Mouse (Mus musculus) forebrain, embryonic 14.5 days (tissue): ENCODE measurements at regions not wholly inside any gene's neighbourhood (a gene's known extent, or its start where the extent isn't known, plus 50 kb on each side); places are given as distances from the start of the nearest gene placed in this dataset.
A peak's percentile ranks its signal among the peaks of the same experiment; 100 is the strongest.

Experiments
- ATAC-seq: fragments of 200-750 bp; cut with Nextera tagmentation; 2 replicates; pipeline ENCODE4 v1.8.0; 2017; ENCODE audit warnings: mild to moderate bottlenecking, moderate library complexity
- DNase-seq: peaks from one replicate; pipeline ENCODE4 v3.0.0-alpha.2; 2015; ENCODE audit warnings: low spot score
- H3K27ac ChIP-seq: fragments of 300-500 bp; sonication (generic); 2 replicates; pipeline ENCODE4 v1.5.1; 2014; ENCODE audit warnings: low read depth, mild to moderate bottlenecking, control low read depth, low read length, moderate library complexity
- H3K27me3 ChIP-seq: fragments of 300-500 bp; sonication (generic); replicated peaks from 2 replicates; pipeline ENCODE4 v1.6.1; 2014; ENCODE audit warnings: low read length, control low read depth, mixed read lengths; ENCODE audit not compliant: control insufficient read depth, insufficient read depth
- H3K36me3 ChIP-seq: fragments of 300-500 bp; sonication (generic); 2 replicates; pipeline ENCODE4 v1.6.1; 2014; ENCODE audit warnings: low read length, control low read depth; ENCODE audit not compliant: control insufficient read depth, insufficient read depth
- H3K4me1 ChIP-seq: fragments of 300-500 bp; sonication (generic); 2 replicates; pipeline ENCODE4 v1.6.1; 2014; ENCODE audit warnings: antibody characterized with exemption, low read length, control low read depth; ENCODE audit not compliant: control insufficient read depth, insufficient read depth
- H3K4me2 ChIP-seq: fragments of 300-500 bp; sonication (generic); 2 replicates; pipeline ENCODE4 v1.6.1; 2014; ENCODE audit warnings: mild to moderate bottlenecking, control low read depth, low read length
- H3K4me3 ChIP-seq: fragments of 300-500 bp; sonication (generic); 2 replicates; pipeline ENCODE4 v1.5.1; 2014; ENCODE audit warnings: low read depth, low read length, control low read depth
- H3K9ac ChIP-seq: fragments of 300-500 bp; sonication (generic); 2 replicates; pipeline ENCODE4 v1.6.1; 2014; ENCODE audit warnings: mild to moderate bottlenecking, low read length, control low read depth, moderate library complexity
- H3K9me3 ChIP-seq: fragments of 300-500 bp; sonication (generic); replicated peaks from 2 replicates; pipeline ENCODE4 v1.6.1; 2016; ENCODE audit warnings: low read length, control low read depth, mixed read lengths; ENCODE audit not compliant: control insufficient read depth
- WGBS: fragments of 180-500 bp; shearing (Covaris S2); extraction: QIAGEN DNeasy Blood & Tissue Kit; methylation state at CpG from one replicate; pipeline ENCODE4 v1.1.7; 2014; 5-methylcytosine and 5-hydroxymethylcytosine counted together

GRCm38 (mm10) chr4:70010466-70010865 lies 399.8 kb downstream of the Cdk5rap2 start:
- no peak overlapping the region for H3K9ac ChIP-seq
- H3K27me3 ChIP-seq: no peaks in the 10 kb centered on the region
- no peak overlapping the region for H3K4me2 ChIP-seq
- H3K4me1 ChIP-seq: no peaks in the 10 kb centered on the region
- peak; percentile 40 for DNase-seq
- H3K27ac ChIP-seq: no peak overlapping the region
- H3K4me3 ChIP-seq: no peak overlapping the region
- no peaks in the 10 kb centered on the region for H3K9me3 ChIP-seq
- whole genome bisulfite sequencing: 14% methylated on average over 1 of the region's 1 CpGs
- peak; percentile 58 for ATAC-seq
- H3K36me3 ChIP-seq: no peaks in the 10 kb centered on the region

- Histone ChIP-seq H3K36me3 (no peaks in the 10 kb centered on the region), H3K27me3 (no peaks in the 10 kb centered on the region), H3K9me3 (no peaks in the 10 kb centered on the region; the same call in 1 of the 2 replicates), H3K4me2 (no peak overlapping the region), H3K9ac (no peak overlapping the region), H3K4me1 (no peaks in the 10 kb centered on the region), H3K27ac (no peak overlapping the region), H3K4me3 (no peak overlapping the region)
- DNase-seq (no peak), ATAC-seq (no peak)
Observed at GRCm38 (mm10) chr4:70004966-70005365, 405.3 kb downstream of the Cdk5rap2 start.

GRCm38 (mm10) chr4:69993226-69993625 lies 417.0 kb downstream of the Cdk5rap2 start:
- H3K4me3 ChIP-seq: no peak overlapping the region
- ATAC-seq (no peak), DNase-seq (no peak)
- H3K27me3 ChIP-seq: no peaks in the 10 kb centered on the region
- no peaks in the 10 kb centered on the region for H3K36me3 ChIP-seq
- no peak overlapping the region for H3K4me2 ChIP-seq
- no peak overlapping the region for H3K27ac ChIP-seq
- WGBS: 94% methylated on average over 3 of the region's 3 CpGs
- no peak overlapping the region for H3K9ac ChIP-seq
- H3K4me1 ChIP-seq: no peaks in the 10 kb centered on the region
- no peaks in the 10 kb centered on the region for H3K9me3 ChIP-seq

GRCm38 (mm10) chr4:69974208-69974607 lies 436.0 kb downstream of the Cdk5rap2 start:
- H3K9ac ChIP-seq: no peak overlapping the region
- H3K4me3 ChIP-seq: no peak overlapping the region
- H3K27ac ChIP-seq: no peak overlapping the region
- H3K27me3 ChIP-seq: no peaks in the 10 kb centered on the region; the same call in 1 of the 2 replicates
- DNase-seq (peak; percentile 44), ATAC-seq (peak; percentile 68; the same call in 1 of the 2 replicates)
- 10% methylated on average over 2 of the region's 2 CpGs for WGBS
- H3K36me3 ChIP-seq: no peaks in the 10 kb centered on the region
- no peaks in the 10 kb centered on the region for H3K9me3 ChIP-seq
- no peak overlapping the region for H3K4me2 ChIP-seq
- H3K4me1 ChIP-seq: no peaks in the 10 kb centered on the region

- 6% methylated on average over 6 of the region's 6 CpGs for WGBS
- no peak overlapping the region for H3K27ac ChIP-seq
- DNase-seq (peak; percentile 15), ATAC-seq (no peak)
- no peak overlapping the region for H3K4me3 ChIP-seq
- H3K9ac ChIP-seq: no peak overlapping the region
- H3K4me2 ChIP-seq: no peak overlapping the region
- H3K4me1 ChIP-seq: no peaks in the 10 kb centered on the region
- H3K9me3 ChIP-seq: no peaks in the 10 kb centered on the region
- no peaks in the 10 kb centered on the region for H3K36me3 ChIP-seq
- H3K27me3 ChIP-seq: no peaks in the 10 kb centered on the region; the same call in 1 of the 2 replicates
Observed at GRCm38 (mm10) chr4:69973566-69973965, 436.7 kb downstream of the Cdk5rap2 start.

GRCm38 (mm10) chr4:69971721-69972120 lies 438.5 kb downstream of the Cdk5rap2 start:
- H3K9me3 ChIP-seq: no peaks in the 10 kb centered on the region
- peak; percentile 3 for DNase-seq
- 79% methylated on average over 3 of the region's 3 CpGs for WGBS
- no peak overlapping the region for H3K9ac ChIP-seq
- no peak overlapping the region for H3K4me2 ChIP-seq
- H3K27me3 ChIP-seq: no peaks in the 10 kb centered on the region; the same call in 1 of the 2 replicates
- H3K4me3 ChIP-seq: no peak overlapping the region
- no peak for ATAC-seq
- H3K27ac ChIP-seq: no peak overlapping the region
- no peaks in the 10 kb centered on the region for H3K4me1 ChIP-seq
- no peaks in the 10 kb centered on the region for H3K36me3 ChIP-seq

- 53% methylated on average over 1 of the region's 1 CpGs for WGBS
- H3K27ac ChIP-seq: no peak overlapping the region
- ATAC-seq (no peak), DNase-seq (peak; percentile 19)
- H3K9ac ChIP-seq: no peak overlapping the region
- H3K4me3 ChIP-seq: no peak overlapping the region
- no peak overlapping the region for H3K4me2 ChIP-seq
- H3K27me3 ChIP-seq: no peaks in the 10 kb centered on the region
- no peaks in the 10 kb centered on the region for H3K9me3 ChIP-seq
- H3K36me3 ChIP-seq: no peaks in the 10 kb centered on the region
- H3K4me1 ChIP-seq: no peaks in the 10 kb centered on the region
Observed at GRCm38 (mm10) chr4:69968424-69968823, 441.8 kb downstream of the Cdk5rap2 start.
